Mouse (Mus musculus) splenic B cell, adult 2 months (primary cell): ENCODE data around the gene Cstf1.
A peak's percentile ranks its signal among the peaks of the same experiment; 100 is the strongest.

Experiments
- DNase-seq: peaks from one replicate; pipeline ENCODE4 v3.0.0-alpha.2; 2011; ENCODE audit warnings: low read depth, low spot score
- H3K27me3 ChIP-seq: 2 replicates; pipeline ENCODE4 v1.6.1; 2012; ENCODE audit warnings: mild to moderate bottlenecking, low read length, moderate library complexity, mixed read lengths; ENCODE audit not compliant: control insufficient read depth, poor library complexity, insufficient read depth, severe bottlenecking
- H3K36me3 ChIP-seq: 2 replicates; pipeline ENCODE4 v1.6.1; 2012; ENCODE audit warnings: mild to moderate bottlenecking, low read length, moderate library complexity, mixed read lengths; ENCODE audit not compliant: control insufficient read depth, poor library complexity, insufficient read depth, severe bottlenecking

The Cstf1 gene

GRCm38 (mm10) chr2:172370411-172371223 lies at the start of gene Cstf1, which contains the start of gene Aurka:
TSS of gene Cstf1 (plus strand) at chr2:172370681.
TSS of gene Aurka (minus strand) at chr2:172370535.
- DNase-seq, result peak; percentile 95
- Histone ChIP-seq H3K36me3 (peaks cover 7% of the 10 kb centered on the region), H3K27me3 (no peaks in the 10 kb centered on the region)

GRCm38 (mm10) chr2:172320878-172321277 lies 49.6 kb upstream of the Cstf1 start:
- Histone ChIP-seq H3K36me3 (no peaks in the 10 kb centered on the region), H3K27me3 (no peaks in the 10 kb centered on the region)
- DNase-seq, result peak; percentile 11

GRCm38 (mm10) chr2:172328248-172328647 lies 42.2 kb upstream of the Cstf1 start:
- Histone ChIP-seq H3K27me3 (no peaks in the 10 kb centered on the region), H3K36me3 (no peaks in the 10 kb centered on the region)
- DNase-seq, result no peak

GRCm38 (mm10) chr2:172329179-172329578 lies 41.3 kb upstream of the Cstf1 start:
- Histone ChIP-seq H3K36me3 (no peaks in the 10 kb centered on the region), H3K27me3 (no peaks in the 10 kb centered on the region)
- DNase-seq, result peak; percentile 20

- H3K27me3 ChIP-seq, result no peaks in the 10 kb centered on the region
- H3K36me3 ChIP-seq, result no peaks in the 10 kb centered on the region
- no peak for DNase-seq
These were observed 32.1 kb upstream of the Cstf1 start for GRCm38 (mm10) chr2:172338206-172338942.

GRCm38 (mm10) chr2:172340936-172341335 lies 29.5 kb upstream of the Cstf1 start:
- Histone ChIP-seq H3K27me3 (no peaks in the 10 kb centered on the region), H3K36me3 (no peaks in the 10 kb centered on the region)
- no peak for DNase-seq

- DNase-seq, result no peak
- Histone ChIP-seq H3K27me3 (no peaks in the 10 kb centered on the region), H3K36me3 (no peaks in the 10 kb centered on the region)
These were observed 28.9 kb upstream of the Cstf1 start for GRCm38 (mm10) chr2:172341606-172342005.

GRCm38 (mm10) chr2:172343751-172344150 lies 26.7 kb upstream of the Cstf1 start:
- no peaks in the 10 kb centered on the region for H3K36me3 ChIP-seq
- no peak for DNase-seq

GRCm38 (mm10) chr2:172344669-172345068 lies 25.8 kb upstream of the Cstf1 start:
- no peaks in the 10 kb centered on the region for H3K36me3 ChIP-seq
- DNase-seq, result no peak
- no peaks in the 10 kb centered on the region for H3K27me3 ChIP-seq

More at GRCm38 (mm10) chr2:172343751-172344150, 26.7 kb upstream of the Cstf1 start:
- H3K27me3 ChIP-seq, result no peaks in the 10 kb centered on the region

- Histone ChIP-seq H3K27me3 (no peaks in the 10 kb centered on the region), H3K36me3 (no peaks in the 10 kb centered on the region)
- DNase-seq, result peak; percentile 99
These were observed 25.2 kb upstream of the Cstf1 start, which contains the start of gene Fam210b for GRCm38 (mm10) chr2:172345258-172345738. TSS of gene Fam210b (plus strand) at chr2:172345565.

GRCm38 (mm10) chr2:172346034-172346929 lies 24.2 kb upstream of the Cstf1 start:
- no peaks in the 10 kb centered on the region for H3K27me3 ChIP-seq
- H3K36me3 ChIP-seq, result no peaks in the 10 kb centered on the region
- peak; percentile 23 for DNase-seq

GRCm38 (mm10) chr2:172346933-172347611 lies 23.4 kb upstream of the Cstf1 start:
- H3K36me3 ChIP-seq, result no peaks in the 10 kb centered on the region
- no peaks in the 10 kb centered on the region for H3K27me3 ChIP-seq
- DNase-seq, result no peak

- DNase-seq, result no peak
- Histone ChIP-seq H3K36me3 (no peaks in the 10 kb centered on the region), H3K27me3 (no peaks in the 10 kb centered on the region)
These were observed 22.1 kb upstream of the Cstf1 start for GRCm38 (mm10) chr2:172348297-172348950.
